In the genomic region with DNA sequence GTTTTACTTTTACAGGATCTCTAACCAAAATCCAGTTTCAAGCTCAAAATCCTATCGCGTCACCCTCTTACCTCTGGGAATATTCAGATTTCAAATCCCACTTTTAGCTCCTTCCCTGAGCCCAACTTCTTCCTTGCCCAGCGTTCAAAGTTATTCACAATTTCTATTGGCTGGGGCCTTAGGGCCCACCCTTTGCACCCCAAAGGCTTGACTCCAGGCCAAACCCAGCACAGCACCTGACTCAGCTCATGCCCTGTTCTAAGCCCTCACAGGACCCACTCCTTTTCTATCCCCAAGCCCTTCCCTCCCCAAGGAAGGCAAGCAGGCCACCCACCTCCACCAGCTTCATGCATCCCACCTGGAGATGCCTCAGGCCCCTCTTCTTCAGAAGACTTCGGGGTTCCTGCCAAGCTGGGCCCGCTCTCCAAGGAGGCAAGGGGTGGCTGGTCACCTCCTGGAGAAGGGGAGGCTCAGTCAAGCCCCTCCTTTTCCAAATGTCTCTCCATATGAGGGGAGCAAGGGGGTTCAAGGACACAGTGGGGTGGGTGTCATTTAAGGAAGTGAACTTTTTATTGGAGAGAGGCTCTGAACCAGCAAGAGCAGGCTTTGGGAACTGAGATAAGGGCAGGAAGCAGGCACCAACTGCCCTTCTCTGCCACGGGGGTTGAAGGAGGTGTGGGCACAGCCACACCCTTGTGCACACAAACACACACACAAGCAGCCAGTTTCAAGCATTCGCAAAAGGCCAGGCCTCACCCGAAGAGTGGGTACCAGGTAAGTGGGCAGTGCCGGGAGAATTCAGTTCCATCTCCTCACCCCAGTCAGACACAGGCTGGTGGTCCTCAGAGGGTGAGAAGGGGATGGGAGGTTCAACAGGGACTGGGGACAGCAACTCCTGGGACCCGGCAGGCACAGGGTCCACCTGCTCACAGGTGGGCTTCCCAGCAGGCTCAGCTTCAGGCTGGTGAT, we compare ENCODE assay signal across 10 mouse cellular contexts. TPM values are rescaled to one million over a fixed set of nuclear protein-coding genes. Genes with fewer than 3 reads are reported as not detected.
A peak's percentile ranks its signal among the peaks of the same experiment; 100 is the strongest.
DNase-seq lines count a peak whose midpoint lies in the region; ATAC-seq and TF ChIP-seq lines count a peak whose summit lies in the region.
"Had no signal": no experiment of that assay in that cellular context is flagged by ENCODE, and none has a peak within 500 bp of the region (broad histone marks: within the 10 kb centered on the region; RNA-seq: fewer than 3 reads in every experiment).

No protein-coding gene starts in this region.

- H3K27me3 ChIP-seq in heart, embryonic 13.5 days (replicated peaks), result no peaks in the 10 kb centered on the region
- H3K27me3 ChIP-seq in E14TG2a.4 (ENCODE audit: insufficient read depth, low read length), result peaks cover 23% of the 10 kb centered on the region
- H3K27me3 ChIP-seq in liver, embryonic 15.5 days, result no peaks in the 10 kb centered on the region

- WGBS in heart, embryonic 13.5 days, result 84% methylated on average over 10 of the region's 10 CpGs
- WGBS in liver, embryonic 15.5 days (ENCODE audit: insufficient replicate concordance), result 35% methylated on average over 10 of the region's 10 CpGs

- H3K4me1 ChIP-seq in heart, embryonic 13.5 days, result peaks cover 31% of the 10 kb centered on the region
- peaks cover 39% of the 10 kb centered on the region for H3K4me1 ChIP-seq in E14TG2a.4 (replicated peaks; ENCODE audit: low read depth, low read length)
- peaks cover 60% of the 10 kb centered on the region for H3K4me1 ChIP-seq in liver, embryonic 15.5 days (replicated peaks)

- H3K4me2 ChIP-seq in heart, embryonic 13.5 days, result no peak overlapping the region; the same call in 1 of the 2 replicates
- H3K4me2 ChIP-seq in liver, embryonic 15.5 days, result peak overlapping the region; percentile 99

- no peak for TF ChIP-seq CTCF in E14TG2a.4 (conservative IDR thresholded peaks at IDR 0.05; ENCODE audit: low read length)

- no peak overlapping the region for H3K27ac ChIP-seq in heart, embryonic 13.5 days (replicated peaks)
- peak overlapping the region; percentile 98 for H3K27ac ChIP-seq in liver, embryonic 15.5 days (replicated peaks)

- peak overlapping the region; percentile 88 for H3K9ac ChIP-seq in heart, embryonic 13.5 days
- peak overlapping the region; percentile 80 for H3K9ac ChIP-seq in liver, embryonic 15.5 days

- H3K9me3 ChIP-seq in heart, embryonic 13.5 days, result no peaks in the 10 kb centered on the region
- H3K9me3 ChIP-seq in E14TG2a.4 (ENCODE audit: low read length), result no peaks in the 10 kb centered on the region
- H3K9me3 ChIP-seq in liver, embryonic 15.5 days (replicated peaks), result no peaks in the 10 kb centered on the region
- H3K9me3 ChIP-seq: midbrain, embryonic 12.5 days had no signal

- ATAC-seq in heart, embryonic 13.5 days (ENCODE audit: extremely low read depth, insufficient number of reproducible peaks, low FRiP score, low TSS enrichment), result no peak
- peak; percentile 50 for ATAC-seq in common myeloid progenitor, adult 5-6 weeks (replicated peaks; ENCODE audit: low read depth, poor library complexity, severe bottlenecking)
- peak; percentile 7; the same call in 1 of the 2 replicates for ATAC-seq in liver, embryonic 15.5 days (ENCODE audit: insufficient read depth)

- H3K36me3 ChIP-seq in heart, embryonic 13.5 days, result peaks cover 52% of the 10 kb centered on the region
- H3K36me3 ChIP-seq in E14TG2a.4 (ENCODE audit: insufficient read depth, low read length), result peaks cover 49% of the 10 kb centered on the region
- H3K36me3 ChIP-seq in liver, embryonic 15.5 days (replicated peaks), result peaks cover 44% of the 10 kb centered on the region

- no peak overlapping the region for H3K4me3 ChIP-seq in heart, embryonic 13.5 days
- peak overlapping the region; percentile 90; the same call in 1 of the 2 replicates for H3K4me3 ChIP-seq in E14TG2a.4 (replicated peaks; ENCODE audit: low read length)
- H3K4me3 ChIP-seq in liver, embryonic 15.5 days (replicated peaks), result peak overlapping the region; percentile 82

- DNase-seq in heart, adult 18-20 months, result no peak
- no peak for DNase-seq in ovary, postnatal 10 days (ENCODE audit: low spot score)
- no peak for DNase-seq in layer of hippocampus, adult 8-10 months (ENCODE audit: low spot score in 2 of 2)
- DNase-seq: adrenal gland, postnatal 10 days; heart, postnatal 36 days had no signal

RNA-seq across cellular contexts. Expression of gene Inafm1, which starts 1.8 kb away (rescaled TPM):
- polyA plus RNA-seq in heart, embryonic 13.5 days (2015; fragmentation: Nextera tagmentation; extraction: Ambion mirVana), result 10.7 TPM in 2 replicates
- total RNA-seq in heart, adult 18-20 months (2021), result 10 to 100 TPM; 15.3 to 16.2 TPM
- total RNA-seq in common myeloid progenitor, adult 5-6 weeks (2017), result 15.1 and 18.0 TPM in 2 replicates
- 4.4 and 5.4 TPM in 2 replicates for polyA plus RNA-seq in liver, embryonic 15.5 days (2015; fragmentation: Nextera tagmentation; extraction: Ambion mirVana)
- total RNA-seq in layer of hippocampus, adult 8-10 months (2022), result 10 to 100 TPM; 30.9 to 39.3 (median 33.1) TPM

RNA-seq across cellular contexts. Expression of gene Ccdc9, which starts 11.4 kb away (rescaled TPM):
- polyA plus RNA-seq in heart, embryonic 13.5 days (2015; fragmentation: Nextera tagmentation; extraction: Ambion mirVana), result 14.3 and 16.5 TPM in 2 replicates
- 10 to 100 TPM; 26.3 to 29.6 TPM for total RNA-seq in heart, adult 18-20 months (2021)
- total RNA-seq in common myeloid progenitor, adult 5-6 weeks (2017), result 53.6 and 123 TPM in 2 replicates
- 10.3 and 12.3 TPM in 2 replicates for polyA plus RNA-seq in liver, embryonic 15.5 days (2015; fragmentation: Nextera tagmentation; extraction: Ambion mirVana)
- 10 to 100 TPM; 72.6 to 88.3 (median 86.3) TPM for total RNA-seq in layer of hippocampus, adult 8-10 months (2022)

RNA-seq across cellular contexts. Expression of gene C5ar1, which starts 15.9 kb away (rescaled TPM):
- polyA plus RNA-seq in heart, embryonic 13.5 days (2015; fragmentation: Nextera tagmentation; extraction: Ambion mirVana), result 1.5 and 2.2 TPM in 2 replicates
- 1 to 10 TPM; 4.4 to 7.5 TPM for total RNA-seq in heart, adult 18-20 months (2021)
- total RNA-seq in common myeloid progenitor, adult 5-6 weeks (2017), result 0.55 TPM in 1 of 2 replicates, not detected in the other
- polyA plus RNA-seq in liver, embryonic 15.5 days (2015; fragmentation: Nextera tagmentation; extraction: Ambion mirVana), result 3.5 and 3.6 TPM in 2 replicates
- total RNA-seq in layer of hippocampus, adult 8-10 months (2022), result 1 to 10 TPM in 3 of 4 experiments, under 1 TPM in 1; 0.61 to 5.4 (median 3.0) TPM

RNA-seq across cellular contexts. Expression of gene C5ar2, which starts 31.3 kb away (rescaled TPM):
- 0.76 and 0.78 TPM in 2 replicates for polyA plus RNA-seq in heart, embryonic 13.5 days (2015; fragmentation: Nextera tagmentation; extraction: Ambion mirVana)
- total RNA-seq in heart, adult 18-20 months (2021), result 1 to 10 TPM; 1.2 to 1.7 TPM
- 1.1 and 3.1 TPM in 2 replicates for total RNA-seq in common myeloid progenitor, adult 5-6 weeks (2017)
- 0.89 and 1.0 TPM in 2 replicates for polyA plus RNA-seq in liver, embryonic 15.5 days (2015; fragmentation: Nextera tagmentation; extraction: Ambion mirVana)
- total RNA-seq in layer of hippocampus, adult 8-10 months (2022), result 1 to 10 TPM in 2 of 4 experiments, under 1 TPM in 2; 0.54 to 1.7 (median 1.1) TPM

RNA-seq across cellular contexts. Expression of gene Bbc3, which starts 33.0 kb away (rescaled TPM):
- 8.2 and 8.8 TPM in 2 replicates for polyA plus RNA-seq in heart, embryonic 13.5 days (2015; fragmentation: Nextera tagmentation; extraction: Ambion mirVana)
- total RNA-seq in heart, adult 18-20 months (2021), result 1 to 10 TPM; 3.8 to 5.6 TPM
- 1.4 and 2.5 TPM in 2 replicates for total RNA-seq in common myeloid progenitor, adult 5-6 weeks (2017)
- 4.1 and 5.9 TPM in 2 replicates for polyA plus RNA-seq in liver, embryonic 15.5 days (2015; fragmentation: Nextera tagmentation; extraction: Ambion mirVana)
- total RNA-seq in layer of hippocampus, adult 8-10 months (2022), result 10 to 100 TPM in 3 of 4 experiments, 1 to 10 TPM in 1; 8.9 to 14.4 (median 10.9) TPM
